Mouse (Mus musculus) ES-Bruce4 (cell line): ENCODE data around the gene Hnf1b. TPM values are rescaled to one million over a fixed set of nuclear protein-coding genes. Genes with fewer than 3 reads are reported as not detected.

Source experiments
- H3K27ac ChIP-seq: 2 replicates; pipeline ENCODE4 v1.5.1; 2012; ENCODE audit warnings: low read length, inconsistent platforms; ENCODE audit not compliant: insufficient read depth
- H3K27me3 ChIP-seq: 2 replicates; pipeline ENCODE4 v1.6.1; 2012; ENCODE audit warnings: mild to moderate bottlenecking, low read length, inconsistent platforms; ENCODE audit not compliant: control insufficient read depth, poor library complexity, insufficient read depth, severe bottlenecking
- H3K36me3 ChIP-seq: 2 replicates; pipeline ENCODE4 v1.6.1; 2012; ENCODE audit warnings: inconsistent platforms, mild to moderate bottlenecking, low read length, moderate library complexity; ENCODE audit not compliant: control insufficient read depth, poor library complexity, insufficient read depth, severe bottlenecking
- H3K4me1 ChIP-seq: one replicate; pipeline ENCODE4 v1.8.1; 2011; ENCODE audit warnings: low read length; ENCODE audit not compliant: control insufficient read depth, insufficient read depth
- H3K4me3 ChIP-seq: 2 replicates; pipeline ENCODE4 v1.5.1; 2011; ENCODE audit warnings: low read depth, mild to moderate bottlenecking, low read length
- H3K9ac ChIP-seq: 2 replicates; pipeline ENCODE4 v1.6.1; 2012; ENCODE audit warnings: low read depth, mild to moderate bottlenecking, inconsistent platforms; ENCODE audit not compliant: poor library complexity, severe bottlenecking
- H3K9me3 ChIP-seq: replicated peaks from 2 replicates; pipeline ENCODE4 v1.6.1; 2012; ENCODE audit warnings: mild to moderate bottlenecking, low read length, inconsistent platforms; ENCODE audit not compliant: control insufficient read depth, poor library complexity, insufficient read depth, severe bottlenecking
- CTCF ChIP-seq: IDR thresholded peaks from one replicate; pipeline ENCODE4 v1.8.1; 2011; ENCODE audit warnings: low read depth, low read length
- EP300 ChIP-seq: IDR thresholded peaks from 2 replicates; pipeline ENCODE4 v1.6.1; 2011; ENCODE audit warnings: low read depth, low read length; ENCODE audit not compliant: insufficient read depth
- POLR2A ChIP-seq: IDR thresholded peaks from one replicate; pipeline ENCODE4 v1.8.1; 2011; ENCODE audit warnings: low read length; ENCODE audit not compliant: insufficient read depth
- polyA plus RNA-seq: library from polyadenylated mRNA; stranded (reverse); fragments of >200 nt; gene quantifications from 2 replicates; pipeline ENCODE4 v1.2.4, GENCODE M21; 2011; ENCODE audit warnings: low read depth; ENCODE audit not compliant: missing spikeins, insufficient read depth, insufficient read length

Hnf1b gene
- polyA plus RNA-seq, 1 experiment: 0.27 TPM

- no peak overlapping the region for H3K27ac ChIP-seq
- H3K4me3 ChIP-seq: no peak overlapping the region
- no peaks in the 10 kb centered on the region for H3K27me3 ChIP-seq
- H3K9me3 ChIP-seq: no peaks in the 10 kb centered on the region
- H3K36me3 ChIP-seq: no peaks in the 10 kb centered on the region
- no peaks in the 10 kb centered on the region for H3K4me1 ChIP-seq
- no peak overlapping the region for H3K9ac ChIP-seq
- TF ChIP-seq CTCF (no peak), POLR2A (no peak), EP300 (no peak)
These were observed 32.7 kb downstream of the Hnf1b start for GRCm38 (mm10) chr11:83882552-83882951.

DNA sequence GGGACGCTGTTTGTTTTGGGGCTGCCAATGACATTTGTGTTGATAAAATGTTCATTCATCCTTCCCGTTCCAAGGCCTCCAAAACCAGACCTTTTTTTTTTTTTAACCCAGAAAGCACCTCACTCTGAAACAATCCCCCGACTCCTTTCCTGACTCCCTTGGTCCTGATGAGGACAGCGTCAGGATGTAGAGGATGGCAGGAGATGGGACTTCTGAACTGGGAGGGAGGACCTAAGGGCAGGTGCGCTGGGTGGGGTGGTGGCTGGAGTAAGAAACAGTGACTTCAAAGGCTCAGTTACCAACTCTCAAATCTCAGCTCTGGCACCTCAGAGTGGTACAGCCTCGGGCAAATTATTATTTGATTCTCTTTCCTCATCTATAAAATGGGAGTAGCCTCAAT, 33.2 kb downstream of the Hnf1b start:
- Histone ChIP-seq H3K9me3 (no peaks in the 10 kb centered on the region), H3K4me1 (no peaks in the 10 kb centered on the region), H3K27me3 (no peaks in the 10 kb centered on the region), H3K36me3 (no peaks in the 10 kb centered on the region), H3K4me3 (no peak overlapping the region), H3K9ac (no peak overlapping the region), H3K27ac (no peak overlapping the region)
- TF ChIP-seq POLR2A (no peak), EP300 (no peak), CTCF (no peak)

DNA sequence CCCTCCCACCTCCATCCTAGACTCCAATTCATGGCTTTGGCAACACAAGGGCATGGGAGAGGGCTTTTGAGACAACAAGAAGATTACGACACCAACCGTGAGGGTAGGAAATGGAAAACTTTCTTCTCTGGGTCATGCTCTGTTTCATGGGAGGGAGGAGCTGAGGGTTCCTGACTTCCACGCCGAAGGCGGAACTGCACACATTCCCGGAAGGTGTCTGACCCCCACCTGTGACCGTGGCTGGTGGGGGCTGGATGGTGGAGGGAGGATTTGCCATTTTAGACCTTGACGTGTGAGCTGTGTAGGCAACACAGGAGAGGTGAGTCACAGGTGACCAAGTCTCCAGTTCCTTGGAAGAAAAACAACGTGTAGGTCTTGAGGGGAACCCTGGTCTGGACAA, 33.9 kb downstream of the Hnf1b start:
- Histone ChIP-seq H3K36me3 (no peaks in the 10 kb centered on the region), H3K4me1 (no peaks in the 10 kb centered on the region), H3K9ac (no peak overlapping the region), H3K27ac (no peak overlapping the region), H3K4me3 (no peak overlapping the region), H3K27me3 (no peaks in the 10 kb centered on the region), H3K9me3 (no peaks in the 10 kb centered on the region)
- TF ChIP-seq CTCF: no peak
- TF ChIP-seq EP300: no peak
- no peak for TF ChIP-seq POLR2A

DNA sequence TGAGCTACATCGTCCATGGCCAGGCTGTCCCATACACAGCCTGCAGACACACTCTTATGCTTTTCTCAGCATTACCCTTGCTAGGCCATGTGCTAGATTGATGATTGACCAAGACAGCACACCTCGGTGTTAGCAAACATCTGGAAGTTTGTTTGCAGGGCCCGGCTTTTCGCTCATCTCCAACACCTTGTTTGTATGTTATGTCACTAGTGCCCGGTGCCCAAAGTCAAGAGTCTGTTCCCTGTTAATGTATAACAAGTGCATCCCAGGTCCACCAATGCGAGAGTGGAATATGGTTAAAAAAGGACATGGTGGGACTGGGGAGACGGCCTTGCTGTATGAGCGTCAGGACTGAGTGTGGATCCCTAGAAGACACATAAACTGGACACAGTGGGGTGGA, 35.3 kb downstream of the Hnf1b start:
- Histone ChIP-seq H3K9me3 (no peaks in the 10 kb centered on the region), H3K27me3 (no peaks in the 10 kb centered on the region), H3K36me3 (no peaks in the 10 kb centered on the region), H3K4me1 (no peaks in the 10 kb centered on the region), H3K9ac (no peak overlapping the region), H3K27ac (no peak overlapping the region), H3K4me3 (no peak overlapping the region)
- no peak for TF ChIP-seq EP300

DNA sequence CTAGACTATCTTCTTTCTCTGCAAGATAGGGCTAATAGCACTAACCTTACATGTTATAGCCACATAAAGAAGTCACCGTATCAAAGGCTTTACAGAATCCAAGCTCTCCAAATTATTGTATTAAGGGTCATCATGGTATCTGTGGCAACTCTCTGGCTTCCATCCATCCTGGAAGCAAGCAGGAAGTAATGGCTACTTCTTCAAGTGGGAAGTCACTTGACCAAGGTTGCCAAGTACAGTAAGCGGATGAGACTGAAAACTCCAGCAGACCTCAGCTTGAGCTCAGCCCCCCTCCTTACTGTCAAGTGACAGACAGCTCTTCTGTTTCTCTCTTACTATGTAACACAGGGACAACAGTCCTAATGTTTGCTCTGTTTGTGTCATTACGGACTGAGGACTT, 36.9 kb downstream of the Hnf1b start:
- TF ChIP-seq EP300: no peak
- H3K9me3 ChIP-seq: no peaks in the 10 kb centered on the region
- H3K9ac ChIP-seq: no peak overlapping the region
- H3K4me3 ChIP-seq: no peak overlapping the region
- H3K4me1 ChIP-seq: no peaks in the 10 kb centered on the region
- no peaks in the 10 kb centered on the region for H3K27me3 ChIP-seq
- H3K36me3 ChIP-seq: no peaks in the 10 kb centered on the region
- H3K27ac ChIP-seq: no peak overlapping the region

DNA sequence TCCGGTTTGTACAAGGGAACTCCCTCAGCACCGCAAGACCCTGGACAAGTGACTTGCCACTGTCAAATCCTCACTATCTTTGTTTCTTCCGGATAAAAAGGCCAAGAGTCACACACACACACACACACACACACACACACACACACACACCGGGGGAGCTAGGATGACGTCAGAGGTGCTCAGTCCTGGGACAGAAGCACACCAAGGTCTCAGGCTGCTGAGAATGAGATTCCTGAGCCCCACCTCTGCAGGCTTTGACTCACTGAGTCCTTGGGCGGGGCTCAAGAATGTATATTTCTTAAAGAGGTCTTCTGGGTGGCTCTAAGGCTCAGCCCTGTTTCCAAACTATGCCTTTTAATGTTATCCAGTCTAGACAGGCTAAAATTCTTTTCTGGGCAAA, 41.5 kb downstream of the Hnf1b start:
- no peak overlapping the region for H3K27ac ChIP-seq
- H3K9me3 ChIP-seq: no peaks in the 10 kb centered on the region
- no peaks in the 10 kb centered on the region for H3K27me3 ChIP-seq
- H3K4me3 ChIP-seq: no peak overlapping the region
- H3K9ac ChIP-seq: no peak overlapping the region
- H3K4me1 ChIP-seq: peaks cover 3% of the 10 kb centered on the region
- TF ChIP-seq CTCF: no peak
- no peak for TF ChIP-seq EP300
- no peak for TF ChIP-seq POLR2A
- no peaks in the 10 kb centered on the region for H3K36me3 ChIP-seq

DNA sequence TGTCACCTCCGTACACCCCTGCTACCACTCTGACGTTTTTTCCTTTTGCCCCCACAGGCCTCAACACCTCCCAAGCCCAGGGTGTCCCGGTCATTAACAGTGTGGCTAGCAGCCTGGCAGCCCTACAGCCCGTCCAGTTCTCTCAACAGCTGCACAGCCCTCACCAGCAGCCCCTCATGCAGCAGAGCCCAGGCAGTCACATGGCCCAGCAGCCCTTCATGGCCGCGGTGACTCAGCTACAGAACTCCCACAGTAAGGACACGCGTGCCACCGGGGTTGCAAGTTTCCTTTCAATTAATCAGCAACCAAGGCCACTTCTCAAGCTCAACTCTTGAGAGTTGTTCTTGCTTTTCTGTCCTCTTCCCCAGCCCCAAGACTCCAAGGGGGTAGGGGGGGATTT, 43.5 kb downstream of the Hnf1b start:
- TF ChIP-seq EP300 (no peak), POLR2A (no peak), CTCF (no peak)
- Histone ChIP-seq H3K27me3 (no peaks in the 10 kb centered on the region), H3K9me3 (no peaks in the 10 kb centered on the region), H3K4me1 (peaks cover 3% of the 10 kb centered on the region), H3K4me3 (no peak overlapping the region), H3K9ac (no peak overlapping the region), H3K36me3 (no peaks in the 10 kb centered on the region), H3K27ac (no peak overlapping the region)
